Mouse (Mus musculus): Measurements from ENCODE around the gene St3gal3.

- TF ChIP-seq CTCF (IDR thresholded peaks at IDR 0.05; ENCODE audit: extremely low read depth, insufficient read depth, insufficient read length, insufficient replicate concordance) (no peak), POLR2A (IDR thresholded peaks at IDR 0.05; ENCODE audit: low read depth, low read length) (no peak)
These were observed 3.1 kb upstream of the St3gal3 start for GRCm38 (mm10) chr4:118137857-118138256.
